ENCODE assay signal across 8 mouse cellular contexts in genomic region chr9:77545068-77545421, GRCm38 (mm10). TPM values are rescaled to one million over a fixed set of nuclear protein-coding genes. Genes with fewer than 3 reads are reported as not detected.
DNase-seq lines count a peak whose midpoint lies in the region; ATAC-seq and TF ChIP-seq lines count a peak whose summit lies in the region.

No protein-coding gene starts in this region.

- H3K9me3 ChIP-seq in heart, embryonic 15.5 days (replicated peaks), result no peaks in the 10 kb centered on the region
- H3K9me3 ChIP-seq in hindbrain, embryonic 10.5 days, result no peaks in the 10 kb centered on the region

- no peak for TF ChIP-seq CTCF in bone marrow, adult 2 months (IDR thresholded peaks at IDR 0.05; ENCODE audit: control insufficient read depth, insufficient read depth, low read length)

- H3K27me3 ChIP-seq in heart, embryonic 15.5 days, result no peaks in the 10 kb centered on the region
- H3K27me3 ChIP-seq in hindbrain, embryonic 10.5 days (ENCODE audit: insufficient read depth, poor library complexity, severe bottlenecking), result 0 out of 2 replicates have a peak, but pooled peaks cover 3% of the 10 kb centered on the region

- ATAC-seq in heart, embryonic 15.5 days (replicated peaks; ENCODE audit: insufficient number of reproducible peaks, insufficient read depth, low FRiP score, low read depth), result 0 out of 2 replicates have a peak, but pooled peaks have one; percentile 25
- peak; percentile 9; the same call in 1 of the 2 replicates for ATAC-seq in megakaryocyte progenitor cell, adult 5-6 weeks (replicated peaks; ENCODE audit: poor library complexity)

- peak overlapping the region; percentile 91 for H3K9ac ChIP-seq in heart, embryonic 15.5 days

- under 1% methylated on average over 17 of the region's 17 CpGs for WGBS in heart, embryonic 15.5 days
- WGBS in bone marrow, adult 2 months, result under 1% methylated on average over 17 of the region's 17 CpGs
- under 1% methylated on average over 17 of the region's 17 CpGs for WGBS in hindbrain, embryonic 10.5 days

- no peak for TF ChIP-seq POLR2A in bone marrow, adult 2 months (IDR thresholded peaks at IDR 0.05; ENCODE audit: borderline replicate concordance, control insufficient read depth, low read depth, low read length)

- H3K4me3 ChIP-seq in heart, embryonic 15.5 days, result peak overlapping the region; percentile 75
- peak overlapping the region; percentile 74 for H3K4me3 ChIP-seq in bone marrow, adult 2 months (replicated peaks; ENCODE audit: control insufficient read depth, low read depth, low read length)
- H3K4me3 ChIP-seq in hindbrain, embryonic 10.5 days, result peak overlapping the region; percentile 79

- DNase-seq in heart, adult 11 months, result no peak
- DNase-seq in hindbrain, embryonic 10.5 days (ENCODE audit: low spot score), result no peak
- DNase-seq in right cerebral cortex, postnatal 25 days, result no peak
- DNase-seq in B cell, adult 2 months, result no peak
- DNase-seq in frontal cortex, adult 2 months (ENCODE audit: extremely low spot score in 1 of 2, low spot score in 1 of 2), result no peak

- H3K27ac ChIP-seq in heart, embryonic 15.5 days, result peak overlapping the region; percentile 91
- H3K27ac ChIP-seq in bone marrow, adult 2 months (ENCODE audit: control insufficient read depth, insufficient read depth, low read depth, low read length, poor library complexity), result peak overlapping the region; percentile 30; the same call in 1 of the 2 replicates
- H3K27ac ChIP-seq in hindbrain, embryonic 10.5 days, result peak overlapping the region; percentile 92

- H3K4me1 ChIP-seq in heart, embryonic 15.5 days (replicated peaks), result peaks cover 29% of the 10 kb centered on the region
- no peaks in the 10 kb centered on the region; the same call in 1 of the 2 replicates for H3K4me1 ChIP-seq in bone marrow, adult 2 months (ENCODE audit: control insufficient read depth, insufficient read depth, low read length)
- peaks cover 33% of the 10 kb centered on the region for H3K4me1 ChIP-seq in hindbrain, embryonic 10.5 days (replicated peaks)

- H3K4me2 ChIP-seq in heart, embryonic 15.5 days, result peak overlapping the region; percentile 92

- no peaks in the 10 kb centered on the region for H3K36me3 ChIP-seq in heart, embryonic 15.5 days
- no peaks in the 10 kb centered on the region for H3K36me3 ChIP-seq in hindbrain, embryonic 10.5 days

RNA-seq across cellular contexts. Expression of gene Lrrc1, which starts 0.4 kb away (rescaled TPM):
- polyA plus RNA-seq in heart, embryonic 15.5 days (2015; fragmentation: Nextera tagmentation; extraction: Ambion mirVana), result 16.1 and 18.6 TPM in 2 replicates
- polyA plus RNA-seq in bone marrow, adult 2 months (2011; ENCODE audit: insufficient read depth, insufficient read length, low replicate concordance, missing spikeins), result 3.9 and 5.7 TPM in 2 replicates
- 6.3 and 8.0 TPM in 2 replicates for polyA plus RNA-seq in hindbrain, embryonic 10.5 days (2016; fragmentation: Nextera tagmentation; extraction: Ambion mirVana)
- total RNA-seq in megakaryocyte progenitor cell, adult 5-6 weeks (2015), result 9.1 and 10.2 TPM in 2 replicates
- 13.8 and 17.2 TPM in 2 replicates for total RNA-seq in megakaryocyte progenitor cell, adult 5-6 weeks (2017)
- 20.0 and 20.6 TPM in 2 replicates for polyA plus RNA-seq in frontal cortex, adult 2 months (2012; rRNA removed)

Comparison
In these comparisons a context has a peak if more than half of its experiments do, and no peak if none do; other contexts are left out.
1. H3K27ac ChIP-seq: peak in every context shown above with its lines; median percentile 92 in hindbrain, embryonic 10.5 days; 91 in heart, embryonic 15.5 days; 30 in bone marrow, adult 2 months.